Mouse (Mus musculus): ENCODE results near the gene Klra8. TPM values are rescaled to one million over a fixed set of nuclear protein-coding genes. Genes with fewer than 3 reads are reported as not detected.
"Not testable (repeated sequence)": the region's sequence is repeated elsewhere in the genome, so short reads cannot be mapped to it uniquely, and the experiment has no call there.

The Klra8 gene
- not detected in 2 replicates for polyA plus RNA-seq (2014; fragmentation: Nextera tagmentation; extraction: Ambion mirVana)

DNA sequence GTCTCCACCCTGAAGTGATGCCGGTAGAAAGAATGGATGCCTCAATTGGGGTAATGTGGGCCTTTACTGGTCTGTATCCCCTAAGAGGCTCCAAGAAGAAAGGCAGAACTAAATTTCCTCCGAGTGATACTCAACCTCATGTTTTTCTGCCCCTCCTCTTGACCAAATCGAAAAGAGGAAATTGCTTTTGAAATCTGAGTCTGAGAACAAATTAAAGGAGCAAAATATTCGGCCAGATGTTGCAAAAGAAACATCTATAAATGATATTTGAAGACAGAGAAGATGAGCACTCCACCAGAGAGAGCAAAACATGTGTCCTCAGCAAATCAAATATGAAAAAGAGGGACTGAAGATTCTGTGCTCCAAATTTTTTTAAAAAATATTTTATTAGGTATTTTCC lies at the start of gene Klra8:
Gene Klra8, minus strand, starts transcription at position 101 of the 400 bp plus-strand sequence.
- not testable (repeated sequence) for H3K9ac ChIP-seq; H3K27me3 ChIP-seq (ENCODE audit: insufficient read depth, low read length); H3K4me3 ChIP-seq (ENCODE audit: low read depth, low read length); H3K4me1 ChIP-seq (ENCODE audit: insufficient read depth); DNase-seq; H3K27ac ChIP-seq (ENCODE audit: low read depth); H3K36me3 ChIP-seq (ENCODE audit: insufficient read depth); H3K9me3 ChIP-seq (ENCODE audit: low read depth, low read length); H3K4me2 ChIP-seq; ATAC-seq (ENCODE audit: insufficient read depth)
- WGBS = 65% methylated on average over 4 of the region's 4 CpGs

DNA sequence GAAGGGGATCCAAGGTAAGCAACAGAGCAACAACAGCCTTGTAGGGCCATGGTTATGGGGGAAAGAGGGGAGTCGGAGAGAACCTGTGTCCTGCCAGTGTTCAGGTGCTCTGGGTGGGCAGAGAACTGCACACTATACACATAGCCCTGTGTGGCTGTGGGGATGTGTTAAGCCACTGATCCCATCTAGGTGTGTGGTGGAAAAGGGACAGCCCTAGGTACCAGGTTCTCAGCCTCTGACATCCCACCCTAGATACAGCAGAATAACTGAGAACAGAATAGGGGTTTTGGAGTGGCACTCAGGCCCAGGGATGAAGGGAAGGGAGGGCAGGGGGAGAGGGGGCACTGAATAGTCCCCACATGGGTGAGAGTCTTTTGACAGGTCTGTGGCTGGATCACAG lies 19.2 kb downstream of the Klra8 start:
- H3K9ac ChIP-seq = no peak overlapping the region
- H3K27ac ChIP-seq (ENCODE audit: low read depth) = no peak overlapping the region
- ATAC-seq (ENCODE audit: insufficient read depth) (no peak), DNase-seq (no peak)
- no peak overlapping the region for H3K4me2 ChIP-seq
- H3K4me3 ChIP-seq (ENCODE audit: low read depth, low read length) = no peak overlapping the region
- TF ChIP-seq CTCF (IDR thresholded peaks at IDR 0.05; ENCODE audit: low read depth) = no peak
- no peaks in the 10 kb centered on the region for H3K27me3 ChIP-seq (ENCODE audit: insufficient read depth, low read length)
- no peaks in the 10 kb centered on the region for H3K4me1 ChIP-seq (ENCODE audit: insufficient read depth)
- no peaks in the 10 kb centered on the region for H3K36me3 ChIP-seq (ENCODE audit: insufficient read depth)
- WGBS = 86% methylated on average over 1 of the region's 1 CpGs
- no peaks in the 10 kb centered on the region for H3K9me3 ChIP-seq (ENCODE audit: low read depth, low read length)

DNA sequence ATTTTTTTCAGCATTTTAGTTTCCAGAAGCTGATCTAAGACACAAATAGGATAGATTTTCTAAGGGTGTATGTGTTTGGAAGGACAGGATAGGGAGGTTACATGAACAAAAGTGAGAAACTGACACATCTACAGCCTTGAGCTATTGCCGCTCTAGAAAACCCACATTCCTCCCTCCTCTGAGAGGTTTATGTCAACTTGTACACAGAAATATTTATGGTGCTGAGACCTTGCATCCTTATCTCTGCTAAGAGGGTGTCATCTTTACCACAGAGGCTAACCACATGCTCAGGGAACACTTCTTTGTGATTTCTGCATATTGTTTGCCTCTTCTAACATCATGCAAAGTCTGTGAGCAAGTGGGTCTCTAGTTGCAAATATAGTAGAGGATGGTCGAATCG lies 27.0 kb downstream of the Klra8 start:
- H3K4me2 ChIP-seq; H3K4me1 ChIP-seq (ENCODE audit: insufficient read depth); H3K4me3 ChIP-seq (ENCODE audit: low read depth, low read length); H3K36me3 ChIP-seq (ENCODE audit: insufficient read depth); ATAC-seq (ENCODE audit: insufficient read depth); H3K9me3 ChIP-seq (ENCODE audit: low read depth, low read length); DNase-seq; H3K9ac ChIP-seq; H3K27ac ChIP-seq (ENCODE audit: low read depth); H3K27me3 ChIP-seq (ENCODE audit: insufficient read depth, low read length): not testable (repeated sequence)
- WGBS = 89% methylated on average over 3 of the region's 3 CpGs

DNA sequence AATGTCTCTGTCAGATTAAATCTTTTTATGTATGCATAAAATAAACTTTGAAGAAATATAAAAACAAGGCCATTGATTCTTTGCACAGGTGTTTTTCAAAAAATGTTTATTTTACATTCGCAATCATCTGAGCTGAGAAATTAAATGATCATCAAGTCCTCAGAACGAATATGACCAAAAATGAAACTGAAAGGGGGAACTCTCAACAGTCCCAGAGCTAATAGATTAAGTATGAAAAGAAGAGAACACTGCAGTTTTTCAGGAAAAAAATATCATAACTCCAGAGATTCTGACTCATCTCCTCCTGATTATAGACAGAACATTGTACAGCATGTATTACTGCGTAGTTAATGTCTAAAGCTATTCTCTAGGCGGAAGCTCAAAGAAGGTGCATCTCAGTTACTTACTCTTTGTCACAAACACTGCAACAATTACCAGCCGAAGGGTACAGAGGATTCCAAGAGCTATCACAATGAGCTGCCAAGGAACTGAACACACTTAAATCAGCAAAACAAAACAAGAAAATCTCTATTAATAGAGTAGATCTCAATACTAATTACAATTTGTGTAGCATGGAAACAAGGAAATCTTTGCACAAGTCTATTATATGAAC lies 37.3 kb downstream of the Klra8 start:
- Histone ChIP-seq H3K36me3 (ENCODE audit: insufficient read depth) (no peaks in the 10 kb centered on the region), H3K9me3 (ENCODE audit: low read depth, low read length) (no peaks in the 10 kb centered on the region), H3K4me2 (no peak overlapping the region), H3K27me3 (ENCODE audit: insufficient read depth, low read length) (no peaks in the 10 kb centered on the region), H3K4me1 (ENCODE audit: insufficient read depth) (no peaks in the 10 kb centered on the region), H3K27ac (ENCODE audit: low read depth) (no peak overlapping the region), H3K4me3 (ENCODE audit: low read depth, low read length) (no peak overlapping the region), H3K9ac (no peak overlapping the region)
- 71% methylated on average over 5 of the region's 5 CpGs for WGBS
- no peak for DNase-seq
- no peak for ATAC-seq (ENCODE audit: insufficient read depth)
- no peak for TF ChIP-seq CTCF (IDR thresholded peaks at IDR 0.05; ENCODE audit: low read depth)

DNA sequence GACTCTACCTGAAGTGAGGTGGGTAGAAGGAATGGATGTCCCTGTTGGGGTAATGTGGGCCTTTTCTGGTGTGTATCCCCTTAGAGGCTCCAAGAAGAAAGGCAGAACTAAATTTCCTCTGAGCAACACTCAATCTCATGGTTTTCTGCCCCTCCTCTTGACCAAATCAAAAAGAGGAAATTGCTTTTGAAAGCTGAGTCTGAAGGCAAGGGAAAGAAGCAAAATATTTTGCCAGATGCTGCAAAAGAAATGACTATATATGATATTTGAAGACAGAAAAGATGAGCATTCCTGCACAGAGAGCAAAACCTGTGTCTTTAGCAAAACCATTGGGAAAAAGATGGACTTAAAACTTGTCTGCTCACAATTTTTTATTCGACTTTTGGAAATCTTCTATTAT lies 62.5 kb downstream of the Klra8 start, which contains the start of gene Klra4:
Gene Klra4, minus strand, starts transcription at position 101 of the 400 bp plus-strand sequence.
- H3K9ac ChIP-seq; H3K4me3 ChIP-seq (ENCODE audit: low read depth, low read length); H3K4me2 ChIP-seq; H3K4me1 ChIP-seq (ENCODE audit: insufficient read depth); H3K27me3 ChIP-seq (ENCODE audit: insufficient read depth, low read length); H3K27ac ChIP-seq (ENCODE audit: low read depth); DNase-seq; ATAC-seq (ENCODE audit: insufficient read depth); H3K36me3 ChIP-seq (ENCODE audit: insufficient read depth); H3K9me3 ChIP-seq (ENCODE audit: low read depth, low read length): not testable (repeated sequence)
- WGBS = 57% methylated on average over 1 of the region's 1 CpGs

Other genes with a start within 250 kb of the Klra8 start
- gene Klra5, start 212.2 kb downstream of the Klra8 start, polyA plus RNA-seq (2014; fragmentation: Nextera tagmentation; extraction: Ambion mirVana) = not detected in 2 replicates
- not detected in 2 replicates for gene Klra6, start 102.9 kb downstream of the Klra8 start, polyA plus RNA-seq (2014; fragmentation: Nextera tagmentation; extraction: Ambion mirVana)
- gene Klra4, start 62.6 kb downstream of the Klra8 start, polyA plus RNA-seq (2014; fragmentation: Nextera tagmentation; extraction: Ambion mirVana) = not detected in 2 replicates
- not detected in 2 replicates for gene Klra9, start 63.2 kb upstream of the Klra8 start, polyA plus RNA-seq (2014; fragmentation: Nextera tagmentation; extraction: Ambion mirVana)
- not detected in 2 replicates for gene Klra7, start 103.4 kb upstream of the Klra8 start, polyA plus RNA-seq (2014; fragmentation: Nextera tagmentation; extraction: Ambion mirVana)
- not detected in 2 replicates for gene Klra10, start 152.0 kb upstream of the Klra8 start, polyA plus RNA-seq (2014; fragmentation: Nextera tagmentation; extraction: Ambion mirVana)
- gene Klra3, start 207.7 kb upstream of the Klra8 start, polyA plus RNA-seq (2014; fragmentation: Nextera tagmentation; extraction: Ambion mirVana) = not detected in 2 replicates